Mouse (Mus musculus) mammary gland, adult 2 months (tissue): Measurements from ENCODE around the gene Gpatch3. TPM values are rescaled to one million over a fixed set of nuclear protein-coding genes. Genes with fewer than 3 reads are reported as not detected.

Experiments used
- polyA plus RNA-seq: library from polyadenylated mRNA; depleted of rRNA; stranded (reverse); fragments of >200 nt; gene quantifications from 2 replicates; pipeline ENCODE4 v1.2.3, GENCODE M21; 2012; ENCODE audit warnings: low replicate concordance; rRNA removed

Gene Gpatch3
- 3.7 and 6.7 TPM in 2 replicates for polyA plus RNA-seq

GRCm38 (mm10) chr4:133574070-133574842, at the start of gene Gpatch3:
Gene Gpatch3 (plus strand): TSS chr4:133574745.

GRCm38 (mm10) chr4:133545272-133546231, 29.0 kb upstream of the Gpatch3 start, which contains the start of gene Nudc:
Gene Nudc (minus strand): TSS chr4:133545996.

GRCm38 (mm10) chr4:133552768-133553447, 21.6 kb upstream of the Gpatch3 start, which contains the start of gene Nr0b2:
Gene Nr0b2 (plus strand): TSS chr4:133553376.

GRCm38 (mm10) chr4:133584059-133584951, 9.8 kb downstream of the Gpatch3 start, which contains the start of gene Gpn2:
Gene Gpn2 (plus strand): TSS chr4:133584362.

GRCm38 (mm10) chr4:133601721-133602218, 27.2 kb downstream of the Gpatch3 start, which contains the start of gene Sfn:
Gene Sfn (minus strand): TSS chr4:133602168.

Other genes starting within 250 kb of the Gpatch3 start
- 57.7 and 67.8 TPM in 2 replicates for gene Wdtc1, start 221.3 kb upstream of the Gpatch3 start, polyA plus RNA-seq
- gene Slc9a1, start 205.0 kb upstream of the Gpatch3 start, polyA plus RNA-seq: 46.8 and 62.8 TPM in 2 replicates
- gene Tent5b, start 94.6 kb upstream of the Gpatch3 start, polyA plus RNA-seq: 2.1 and 3.9 TPM in 2 replicates
- gene Trnp1, start 76.2 kb upstream of the Gpatch3 start, polyA plus RNA-seq: 1.7 and 3.1 TPM in 2 replicates
- 8.0 and 19.8 TPM in 2 replicates for gene Kdf1, start 55.8 kb upstream of the Gpatch3 start, polyA plus RNA-seq
- 22.5 and 22.6 TPM in 2 replicates for gene Nudc, start 28.7 kb upstream of the Gpatch3 start, polyA plus RNA-seq
- 0.20 and 1.4 TPM in 2 replicates for gene Nr0b2, start 21.4 kb upstream of the Gpatch3 start, polyA plus RNA-seq
- gene Gpn2, start 9.6 kb downstream of the Gpatch3 start, polyA plus RNA-seq: 31.4 and 61.9 TPM in 2 replicates
- 33.2 and 45.9 TPM in 2 replicates for gene Sfn, start 27.4 kb downstream of the Gpatch3 start, polyA plus RNA-seq
- 78.5 and 118 TPM in 2 replicates for gene Zdhhc18, start 75.4 kb downstream of the Gpatch3 start, polyA plus RNA-seq
- gene Pigv, start 97.9 kb downstream of the Gpatch3 start, polyA plus RNA-seq: 13.0 and 14.3 TPM in 2 replicates
- 52.4 and 111 TPM in 2 replicates for gene Arid1a, start 182.0 kb downstream of the Gpatch3 start, polyA plus RNA-seq